Mouse (Mus musculus) T-helper 17 cell (primary cell): ENCODE results near the gene Zfr2.

ENCODE experiments used
- in situ Hi-C, 2 experiments: fragments of 300-600 bp; cut with MboI, MseI; formaldehyde crosslinking; loops; 1 replicate in 1 of 2; 2 replicates in 1 of 2; pipeline ENCODE4 v1.15.1; 2025; ENCODE audit warnings: high pct_unique_total_duplicates in 2 of 2

Gene Zfr2

DNA sequence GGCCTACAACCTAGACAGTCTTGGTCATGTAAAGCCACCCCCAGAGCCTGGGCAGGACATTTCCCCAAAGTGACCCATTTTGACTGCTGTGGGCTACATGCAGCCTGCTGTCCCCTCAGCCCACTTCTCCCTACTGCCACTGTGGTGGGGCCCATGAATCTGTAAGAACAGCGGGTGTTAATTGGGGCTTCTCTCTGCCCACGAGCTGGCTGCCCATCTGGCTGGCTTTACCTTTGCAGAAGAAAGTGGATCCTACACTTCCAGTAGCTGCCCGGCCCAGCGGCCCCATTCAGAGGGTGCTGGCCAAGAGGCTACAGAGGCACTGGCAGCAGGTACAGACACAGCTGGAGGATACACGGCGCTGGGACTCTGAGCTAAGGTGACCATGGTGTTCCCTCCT is 12.2 kb downstream of the Zfr2 start:
- in situ Hi-C loops: loop anchor here in 1 of 2 experiments (5.0 kb wide), 1 partner anchor 38 kb away; no protein-coding TSS in a partner anchor

DNA sequence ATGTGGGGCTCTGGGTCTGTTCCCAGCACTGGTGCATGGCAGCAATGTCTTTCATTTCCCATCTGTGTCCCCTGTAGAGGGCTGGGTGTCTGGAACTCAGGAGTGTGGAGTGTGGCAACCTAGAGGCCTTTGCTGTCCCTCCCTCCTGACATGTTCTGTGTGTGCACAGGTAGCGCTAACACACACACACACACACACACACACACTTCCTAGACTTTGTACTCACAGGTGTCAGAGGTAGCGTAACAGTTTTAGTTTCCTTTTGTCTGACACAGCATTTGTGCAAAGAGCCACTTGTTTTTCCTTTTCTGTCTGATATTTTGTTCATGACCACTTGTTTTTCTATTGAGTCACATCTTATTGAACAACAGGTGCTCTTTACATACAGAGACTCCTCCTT is 14.8 kb downstream of the Zfr2 start:
- in situ Hi-C loops: loop anchor here in 1 of 2 experiments (5.0 kb wide), 1 partner anchor 41 kb away; no protein-coding TSS in a partner anchor

DNA sequence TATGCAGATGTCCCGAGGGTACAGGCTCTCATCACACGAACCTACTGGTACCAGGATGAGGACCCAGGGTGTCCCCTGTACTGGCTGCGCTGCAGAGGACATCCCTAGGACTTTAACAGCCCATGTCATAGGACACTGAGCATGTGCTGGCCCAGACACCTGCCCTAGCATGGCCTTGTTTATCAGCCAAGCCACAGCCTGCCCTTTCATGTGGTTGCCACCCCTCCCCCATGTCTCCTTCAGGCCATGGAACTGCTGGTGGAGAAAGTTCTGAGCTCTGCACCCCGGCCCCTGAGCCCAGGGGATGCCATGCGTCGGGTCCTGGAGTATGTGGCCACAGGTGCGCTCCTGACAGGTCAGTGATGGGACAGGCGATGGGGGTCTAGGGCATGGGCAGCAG is 16.5 kb downstream of the Zfr2 start:
- in situ Hi-C loops: loop anchor here in 1 of 2 experiments (5.0 kb wide), 1 partner anchor 42 kb away; no protein-coding TSS in a partner anchor

DNA sequence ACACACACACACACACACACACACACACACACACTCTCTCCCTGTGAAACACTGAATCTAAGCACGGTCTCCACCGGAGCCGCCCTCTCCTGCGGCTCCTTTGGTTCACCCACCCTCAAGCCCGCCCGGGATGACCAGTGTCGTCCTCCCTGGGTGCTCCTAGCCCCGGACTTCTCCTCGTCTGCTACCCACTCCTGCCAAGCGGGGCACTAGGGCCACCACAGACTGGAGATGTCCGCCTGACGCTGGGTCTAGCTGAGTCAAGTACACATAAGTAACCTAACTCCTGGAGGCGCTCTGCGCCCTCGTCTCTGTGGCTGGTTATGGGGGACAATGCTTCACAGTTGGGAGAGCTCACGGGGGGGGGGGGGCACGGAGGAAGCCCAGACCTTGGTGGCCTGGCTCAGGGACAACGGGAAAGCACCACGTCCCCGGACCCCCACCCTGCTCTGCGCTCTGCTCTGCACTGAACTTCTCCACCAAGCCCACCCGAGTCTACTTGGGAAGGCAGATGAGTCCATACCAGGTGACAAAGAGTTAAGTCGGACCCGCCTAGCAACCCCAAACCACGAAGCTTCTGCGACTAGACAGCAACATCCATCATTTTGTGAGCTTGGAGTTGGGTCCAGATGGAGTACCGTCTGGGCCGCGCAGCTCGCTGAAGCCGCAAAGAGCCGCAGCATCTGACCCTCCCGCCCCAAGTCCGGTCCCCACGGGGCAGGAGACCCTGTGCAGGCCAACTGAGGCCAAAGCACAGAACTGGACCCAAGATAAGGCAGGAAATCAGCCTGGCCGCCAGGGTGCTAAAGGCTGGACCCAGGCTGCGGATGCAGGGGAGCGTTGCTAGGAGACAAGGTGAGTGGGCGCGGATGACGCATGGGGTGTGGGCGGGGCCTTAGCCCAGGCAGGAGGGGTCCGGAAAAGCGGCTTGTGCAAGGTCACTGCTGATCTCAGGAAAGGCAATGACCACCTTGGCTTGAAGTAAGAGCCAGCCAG is 19.8 kb downstream of the Zfr2 start, which contains the start of gene Matk:
Gene Matk, plus strand, starts transcription at position 512 of the 996 bp plus-strand sequence.
- in situ Hi-C loops: no loop called here

DNA sequence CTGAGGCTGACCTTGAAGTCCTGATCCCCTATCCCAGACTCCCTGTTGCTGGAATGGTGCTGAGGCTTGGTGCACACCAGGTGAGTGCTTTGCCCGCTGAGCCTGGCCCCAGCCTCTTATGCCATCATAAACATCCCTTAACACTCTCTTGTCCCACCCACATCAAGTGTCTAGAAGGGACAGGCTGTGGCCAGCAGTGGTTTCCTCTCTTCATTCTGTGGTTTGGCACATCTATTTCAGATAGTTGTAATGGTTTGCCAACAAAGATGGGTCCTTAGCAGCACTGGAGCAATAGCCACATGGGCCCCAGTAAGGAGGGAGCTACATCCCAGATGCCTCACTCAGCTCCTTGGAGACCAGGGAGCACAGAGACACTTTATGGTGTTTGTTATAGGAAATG is 21.9 kb downstream of the Zfr2 start:
- in situ Hi-C loops: no loop called here

DNA sequence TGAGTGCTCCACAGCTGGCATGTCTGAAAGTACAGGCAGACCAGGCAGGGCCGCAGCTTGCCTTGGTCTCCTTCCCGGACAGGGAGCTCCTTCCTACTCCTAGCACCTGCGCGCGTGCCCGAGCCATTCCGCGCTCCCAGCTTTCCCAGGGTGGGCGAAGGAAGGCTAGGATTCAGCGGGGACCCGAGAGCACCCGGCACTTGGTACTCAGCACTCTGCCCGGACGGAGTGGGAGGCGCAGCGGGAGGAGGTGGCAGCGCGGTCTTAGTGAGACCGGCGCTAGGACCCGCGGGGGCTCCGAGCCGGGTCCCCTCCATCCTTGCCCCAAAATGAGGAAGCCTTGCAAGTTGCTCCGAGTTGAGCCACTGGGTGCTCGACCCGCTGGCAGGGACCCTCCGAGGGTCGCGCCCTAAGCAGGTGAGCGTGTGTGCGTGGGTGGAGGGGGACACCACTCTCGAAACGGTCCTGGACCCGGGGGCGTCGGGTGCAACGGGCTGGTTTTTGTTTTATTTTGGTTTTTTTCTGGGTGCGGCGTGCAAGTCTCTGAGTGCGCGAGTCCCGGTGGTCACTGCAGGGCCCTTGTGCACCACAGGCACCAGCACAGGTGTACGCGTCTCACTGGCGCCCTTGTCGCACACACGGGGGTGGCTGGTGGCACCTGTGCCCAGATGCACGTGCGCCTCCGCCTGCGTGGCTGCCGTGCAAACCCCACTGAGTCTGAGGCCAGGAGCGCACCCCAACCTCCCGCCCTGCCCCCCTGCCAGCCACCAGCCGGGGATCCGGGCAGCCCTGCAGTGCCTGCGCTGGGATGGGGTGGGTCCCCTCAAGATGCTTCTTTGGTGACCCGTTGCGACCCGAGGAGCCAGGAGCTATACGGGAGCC is 24.4 kb downstream of the Zfr2 start:
- in situ Hi-C loops: no loop called here

DNA sequence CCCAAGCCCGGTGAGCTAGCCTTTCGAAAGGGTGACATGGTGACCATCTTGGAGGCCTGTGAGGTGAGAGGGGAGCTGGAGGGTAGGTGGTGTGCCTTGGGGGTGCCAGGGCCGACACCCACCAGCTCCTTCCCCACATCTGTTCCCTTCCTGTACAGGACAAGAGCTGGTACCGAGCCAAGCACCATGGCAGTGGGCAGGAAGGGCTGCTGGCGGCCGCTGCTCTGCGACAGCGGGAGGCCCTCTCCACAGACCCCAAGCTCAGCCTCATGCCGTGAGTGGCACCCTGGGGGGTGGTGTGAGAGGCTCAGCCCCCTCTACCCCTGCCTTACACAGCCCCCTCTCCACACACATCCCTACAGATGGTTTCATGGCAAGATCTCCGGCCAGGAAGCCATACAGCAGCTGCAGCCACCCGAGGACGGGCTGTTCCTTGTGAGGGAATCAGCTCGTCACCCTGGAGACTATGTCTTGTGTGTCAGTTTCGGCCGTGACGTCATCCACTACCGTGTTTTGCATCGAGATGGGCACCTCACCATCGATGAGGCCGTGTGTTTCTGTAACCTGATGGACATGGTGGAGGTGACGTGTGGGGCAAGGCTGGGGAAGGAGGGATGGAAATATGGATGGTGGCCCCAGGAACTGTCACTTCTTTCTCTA is 26.4 kb downstream of the Zfr2 start:
- in situ Hi-C loops: no loop called here

DNA sequence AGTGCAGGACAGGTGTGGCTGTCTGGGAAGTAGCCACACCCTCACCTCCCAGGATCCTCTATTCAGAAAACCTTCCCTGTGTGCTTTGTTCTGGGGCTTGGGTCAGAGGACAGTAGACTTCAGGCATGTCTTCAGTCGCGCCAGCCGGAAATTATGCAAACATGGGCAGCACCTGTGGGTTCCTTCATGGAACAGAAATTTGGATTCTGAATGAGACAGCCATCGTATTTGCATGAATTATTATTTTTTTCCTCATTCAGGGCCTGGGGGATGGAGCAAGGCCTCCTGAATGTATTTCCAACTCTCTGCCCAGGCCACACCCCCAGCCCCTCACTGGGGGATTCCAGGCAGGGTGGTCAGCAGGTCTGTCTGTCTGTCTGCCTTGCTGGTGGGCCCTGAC is 28.1 kb downstream of the Zfr2 start:
- in situ Hi-C loops: no loop called here

DNA sequence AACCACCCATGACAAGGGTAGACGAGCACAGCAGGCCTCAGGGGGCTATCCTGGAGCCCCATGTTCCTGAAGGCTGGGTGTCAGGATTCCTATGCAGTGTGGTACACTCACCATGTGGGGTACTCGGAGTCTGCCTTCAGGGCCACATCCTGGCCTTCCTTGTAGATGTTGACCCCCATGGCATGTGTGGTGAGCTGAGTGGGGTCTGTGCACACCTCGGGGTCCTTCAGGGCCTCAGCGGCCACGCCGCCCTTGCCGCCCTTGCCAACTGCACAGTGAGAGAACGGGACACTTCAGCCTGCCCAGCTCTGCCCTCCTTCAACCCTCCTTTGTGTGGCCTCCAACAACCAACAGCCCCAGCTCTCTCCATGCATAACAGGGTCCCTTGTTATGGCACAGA is 32.6 kb downstream of the Zfr2 start:
- in situ Hi-C loops: no loop called here

DNA sequence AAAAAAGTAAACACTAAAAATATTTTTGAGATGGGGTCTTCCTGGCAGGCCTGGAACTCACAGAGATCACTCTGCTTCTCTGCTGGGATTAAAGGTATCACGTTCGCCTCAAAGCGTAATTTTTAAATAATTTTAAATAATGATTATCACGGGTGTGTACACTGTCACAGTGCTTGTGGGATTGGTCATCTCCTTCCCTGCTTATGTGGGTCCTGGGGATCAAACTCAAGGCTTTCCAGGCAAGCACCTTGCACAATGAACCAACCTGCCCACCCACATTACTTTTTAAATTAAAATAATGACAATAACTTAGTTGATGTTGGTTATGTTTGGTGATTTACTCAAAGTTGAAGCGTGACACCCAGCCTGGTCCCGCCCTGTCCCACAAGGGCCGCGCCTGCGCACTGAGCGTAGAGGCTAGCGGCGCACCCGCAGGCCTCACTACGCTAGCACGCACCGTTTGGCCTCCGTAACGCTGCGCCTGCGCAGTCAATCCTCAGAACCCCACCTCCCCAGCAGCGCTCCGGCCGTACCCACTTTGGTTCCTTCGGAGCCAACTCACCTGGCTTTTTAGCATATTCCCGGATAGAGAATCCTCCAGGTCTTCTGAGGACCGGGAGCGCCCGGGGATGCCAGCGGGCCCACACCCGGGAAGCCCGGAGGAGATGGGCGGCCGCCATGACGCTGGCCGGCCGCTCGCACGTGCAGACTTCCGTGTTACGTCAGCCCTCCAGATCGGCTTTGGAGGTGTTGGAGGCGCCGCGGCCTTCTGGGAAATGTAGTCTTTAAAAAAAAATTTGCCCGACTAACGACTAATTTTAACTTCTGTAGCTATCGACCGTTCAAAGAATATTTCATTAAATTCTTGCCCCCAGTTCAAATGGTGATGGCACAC is 33.5 kb downstream of the Zfr2 start, which contains the start of the genes Mrpl54 and Apba3:
Gene Mrpl54, minus strand, starts transcription at position 724 of the 895 bp plus-strand sequence.
Gene Apba3, plus strand, starts transcription at position 750 of the 895 bp plus-strand sequence.
- in situ Hi-C loops: no loop called here

DNA sequence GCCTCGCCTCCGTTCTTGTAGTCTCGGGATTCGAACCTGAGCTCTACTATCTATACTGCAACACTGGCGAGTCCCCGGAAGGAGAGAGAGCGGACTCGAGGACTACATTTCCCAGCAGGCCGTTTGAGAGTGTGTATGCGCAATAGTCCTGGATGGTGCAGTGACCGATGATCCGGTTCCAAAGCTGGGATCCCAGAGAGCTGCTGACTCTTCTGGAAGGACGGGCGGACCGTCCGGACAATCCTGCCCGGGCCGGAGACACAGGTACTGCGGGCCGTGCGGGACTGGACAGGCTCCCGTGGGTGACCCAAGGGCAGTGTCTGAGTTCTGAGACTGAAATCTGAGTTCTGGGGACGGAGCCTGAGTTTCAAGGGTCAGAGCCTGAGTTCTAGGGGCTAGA is 35.1 kb downstream of the Zfr2 start:
- in situ Hi-C loops: no loop called here

DNA sequence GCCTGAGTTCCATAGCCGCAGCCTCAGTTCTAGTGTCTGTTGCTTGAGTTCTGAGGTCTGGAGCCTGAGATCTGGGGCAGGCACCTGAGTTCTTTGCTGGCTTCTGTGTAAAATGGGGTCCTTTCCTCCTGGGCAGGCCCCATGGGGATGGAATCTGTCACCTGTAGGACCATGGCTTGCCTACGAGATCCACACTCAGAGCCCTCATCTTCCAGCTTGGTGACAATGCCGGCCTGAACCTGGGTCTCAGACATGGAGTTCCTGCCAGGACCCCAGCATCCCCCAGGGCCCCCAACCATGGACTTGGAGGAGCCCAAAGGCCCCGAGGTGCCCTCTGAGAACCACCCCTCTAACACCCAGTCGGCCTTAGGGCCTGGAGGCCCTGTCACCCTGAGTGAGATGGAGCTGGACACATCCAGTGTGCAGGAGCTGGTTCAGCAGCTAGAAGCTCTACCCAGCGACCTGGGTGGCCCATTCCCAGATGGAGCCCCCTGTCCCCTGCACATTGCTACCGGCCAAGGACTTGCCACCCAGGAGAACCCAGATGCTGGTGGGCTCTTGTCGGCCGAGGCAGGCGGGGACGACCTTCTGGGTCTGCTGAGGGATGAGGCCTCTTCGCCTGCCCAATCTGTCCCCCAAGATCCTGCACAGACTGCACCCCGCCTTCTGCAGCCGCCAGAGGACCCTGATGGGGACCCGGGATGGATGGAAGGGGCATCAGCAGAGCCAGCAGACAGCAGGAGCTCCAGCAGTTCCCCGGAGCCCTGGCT is 35.9 kb downstream of the Zfr2 start:
- in situ Hi-C loops: no loop called here

DNA sequence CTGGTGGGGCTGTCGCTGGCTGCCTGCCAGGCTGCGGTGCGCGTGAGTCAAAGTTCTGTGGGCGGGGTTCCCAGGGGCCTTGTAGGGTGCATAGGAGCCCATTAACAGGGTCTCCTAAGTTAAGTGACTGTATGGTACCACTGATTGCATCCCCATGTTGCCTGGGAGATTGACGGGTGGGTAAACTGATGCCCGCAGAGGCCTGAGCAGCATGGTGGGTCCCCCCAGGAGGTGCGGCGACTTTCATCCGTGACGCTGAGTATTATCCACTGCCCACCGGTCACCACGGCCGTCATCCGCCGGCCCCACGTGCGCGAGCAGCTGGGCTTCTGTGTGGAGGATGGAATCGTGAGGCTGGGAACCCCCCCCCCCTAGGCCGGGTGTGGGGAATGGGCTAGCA is 39.4 kb downstream of the Zfr2 start:
- in situ Hi-C loops: no loop called here

DNA sequence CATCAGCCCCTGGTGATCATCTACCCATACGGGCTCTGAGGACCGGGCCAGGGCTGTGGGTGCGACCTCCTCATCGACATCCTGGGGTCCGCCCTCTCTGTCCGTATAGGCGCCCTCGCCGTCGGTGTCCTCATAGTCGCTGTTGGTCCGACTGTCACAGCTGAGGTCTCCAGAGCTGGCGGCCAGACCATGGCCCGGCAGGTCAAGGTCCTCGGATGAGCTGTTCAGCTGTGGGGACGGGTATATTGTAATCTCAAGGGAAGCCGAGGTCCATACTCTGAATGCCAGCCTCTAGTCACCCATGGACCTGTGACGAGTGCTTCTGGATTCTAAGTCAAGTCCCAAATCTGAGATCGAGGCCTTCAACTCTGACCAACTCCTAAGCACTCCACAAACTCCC is 40.9 kb downstream of the Zfr2 start:
- in situ Hi-C loops: no loop called here

DNA sequence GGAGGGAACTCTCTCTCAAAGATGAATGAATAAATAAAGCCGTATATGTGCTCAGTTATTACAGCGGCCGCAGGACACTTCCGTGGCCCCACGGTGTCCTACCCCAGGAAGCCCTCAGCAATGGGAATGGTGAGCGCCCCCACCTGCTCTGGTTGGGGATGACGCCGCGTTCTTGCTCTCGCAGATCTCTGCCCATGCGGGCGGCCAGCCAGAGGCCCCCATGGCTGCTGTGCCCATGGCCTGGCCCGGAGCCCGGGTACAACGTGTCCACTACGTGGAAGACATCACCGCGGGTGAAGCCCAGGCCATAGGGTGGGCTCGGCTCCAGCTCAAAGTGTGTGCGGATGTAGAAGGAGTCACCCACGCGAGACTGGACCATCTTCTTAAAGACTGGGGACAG is 44.7 kb downstream of the Zfr2 start:
- in situ Hi-C loops: no loop called here

DNA sequence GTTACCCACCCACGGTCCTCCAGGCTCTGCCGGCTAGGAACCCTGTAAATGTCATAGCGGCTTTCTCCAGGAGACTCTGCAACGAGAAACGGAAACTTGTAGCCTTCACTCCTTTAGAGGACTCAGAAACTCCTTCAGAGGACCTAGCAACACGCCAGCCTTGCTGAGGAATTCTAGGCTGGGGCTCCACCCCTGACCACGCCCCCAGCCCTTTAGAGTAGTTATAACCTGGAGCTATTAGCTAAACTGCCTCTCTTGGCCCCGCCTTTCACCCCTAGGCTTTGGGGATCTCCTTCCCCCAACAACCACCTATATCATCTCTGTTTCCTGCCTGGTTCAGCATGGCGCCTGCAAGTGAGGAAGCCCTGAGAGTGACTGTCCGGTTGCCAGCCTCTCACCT is 46.5 kb downstream of the Zfr2 start:
- in situ Hi-C loops: no loop called here

DNA sequence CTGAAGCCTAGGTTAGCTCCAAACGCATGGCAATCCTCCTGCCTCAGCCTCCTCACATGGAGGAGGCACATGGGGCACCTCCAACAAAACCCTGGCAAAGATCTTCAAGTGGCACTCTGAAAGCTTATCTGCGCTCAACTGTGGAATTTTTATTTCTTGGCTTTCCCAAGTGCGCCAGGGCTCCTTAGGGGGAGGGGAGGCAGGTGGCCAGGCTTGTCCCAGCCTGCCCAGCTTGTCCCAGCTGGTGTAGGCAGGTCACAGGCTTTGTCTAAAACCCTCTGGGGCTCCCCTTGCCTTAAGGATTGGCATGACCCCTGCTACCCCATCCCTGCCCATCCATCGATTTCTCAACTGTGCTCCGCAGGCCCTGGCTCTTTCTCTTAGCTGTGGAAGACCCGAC is 51.2 kb downstream of the Zfr2 start:
- in situ Hi-C loops: loop anchor here (10.0 kb wide), 1 partner anchor 61 kb away; the partner anchor contains the start of gene Gipc3 (in 2 of the 2)

DNA sequence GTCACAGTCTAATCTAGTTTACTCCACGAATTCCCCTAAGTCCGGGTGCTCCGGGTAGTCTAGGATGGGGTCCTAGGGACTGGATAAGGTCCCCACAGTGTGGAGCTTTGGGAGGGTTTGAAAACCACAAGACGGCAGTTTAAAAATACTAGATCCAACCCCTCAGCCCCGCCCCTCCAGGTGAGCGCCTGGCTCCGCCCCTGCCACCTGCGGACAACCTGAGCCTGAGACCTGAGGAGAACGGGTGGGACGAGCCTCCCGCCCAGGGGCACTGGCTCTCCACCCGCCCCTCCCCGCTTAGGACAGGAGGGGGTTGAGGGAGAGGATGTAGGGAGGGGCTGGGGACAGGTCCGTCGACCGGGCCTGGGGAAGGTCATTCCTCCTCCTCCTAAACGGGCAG is 51.8 kb downstream of the Zfr2 start:
- in situ Hi-C loops: loop anchor here (5.0 to 10.0 kb wide), 2 partner anchors 38 to 60 kb away; partner anchors contain the start of genes Gipc3 (in 2 of the 2) and Cactin (in 1 of the 2)
